Mouse (Mus musculus): ENCODE measurements around the gene Umodl1. TPM values are rescaled to one million over a fixed set of nuclear protein-coding genes. Genes with fewer than 3 reads are reported as not detected.

The Umodl1 gene
- polyA plus RNA-seq, 1 experiment from 2014 or later: 0.18 TPM

- ATAC-seq (ENCODE audit: insufficient number of reproducible peaks, insufficient read depth, low FRiP score, low TSS enrichment, low read depth): no peak
- H3K9ac ChIP-seq: no peak overlapping the region
- no peaks in the 10 kb centered on the region for H3K36me3 ChIP-seq
- H3K27ac ChIP-seq: no peak overlapping the region
- no peaks in the 10 kb centered on the region for H3K4me1 ChIP-seq
- no peak overlapping the region for H3K4me3 ChIP-seq
- 6% methylated on average over 7 of the region's 7 CpGs for WGBS
- no peaks in the 10 kb centered on the region for H3K9me3 ChIP-seq
- H3K4me2 ChIP-seq: no peak overlapping the region
- H3K27me3 ChIP-seq: no peaks in the 10 kb centered on the region
Observed at GRCm38 (mm10) chr17:30950780-30951179, 3.7 kb upstream of the Umodl1 start.

GRCm38 (mm10) chr17:30951600-30951999, 2.8 kb upstream of the Umodl1 start:
- WGBS: 66% methylated on average over 8 of the region's 8 CpGs

GRCm38 (mm10) chr17:30961936-30962592, 7.6 kb downstream of the Umodl1 start:
- 61% methylated on average over 7 of the region's 7 CpGs for WGBS
- Histone ChIP-seq H3K36me3 (no peaks in the 10 kb centered on the region), H3K9me3 (0 out of 2 replicates have a peak, but pooled peaks cover 3% of the 10 kb centered on the region), H3K4me3 (no peak overlapping the region), H3K27ac (no peak overlapping the region), H3K27me3 (no peaks in the 10 kb centered on the region), H3K4me1 (no peaks in the 10 kb centered on the region), H3K9ac (no peak overlapping the region), H3K4me2 (no peak overlapping the region)
- ATAC-seq (ENCODE audit: insufficient number of reproducible peaks, insufficient read depth, low FRiP score, low TSS enrichment, low read depth): no peak

More at GRCm38 (mm10) chr17:30951600-30951999, 2.8 kb upstream of the Umodl1 start:
- Histone ChIP-seq H3K4me3 (no peak overlapping the region), H3K9me3 (no peaks in the 10 kb centered on the region), H3K27me3 (no peaks in the 10 kb centered on the region), H3K27ac (no peak overlapping the region), H3K36me3 (no peaks in the 10 kb centered on the region), H3K4me1 (no peaks in the 10 kb centered on the region), H3K9ac (no peak overlapping the region), H3K4me2 (no peak overlapping the region)
- ATAC-seq (ENCODE audit: insufficient number of reproducible peaks, insufficient read depth, low FRiP score, low TSS enrichment, low read depth): no peak

- H3K27ac ChIP-seq: no peak overlapping the region
- ATAC-seq (ENCODE audit: insufficient number of reproducible peaks, insufficient read depth, low FRiP score, low TSS enrichment, low read depth): no peak
- no peak overlapping the region for H3K9ac ChIP-seq
- H3K9me3 ChIP-seq: 0 out of 2 replicates have a peak, but pooled peaks cover 3% of the 10 kb centered on the region
- no peak overlapping the region for H3K4me2 ChIP-seq
- H3K27me3 ChIP-seq: no peaks in the 10 kb centered on the region
- H3K4me3 ChIP-seq: no peak overlapping the region
- no peaks in the 10 kb centered on the region for H3K4me1 ChIP-seq
- no peaks in the 10 kb centered on the region for H3K36me3 ChIP-seq
- 43% methylated on average over 2 of the region's 2 CpGs for WGBS
Observed at GRCm38 (mm10) chr17:30962880-30963279, 8.4 kb downstream of the Umodl1 start.

- Histone ChIP-seq H3K27me3 (no peaks in the 10 kb centered on the region), H3K9ac (no peak overlapping the region), H3K4me2 (no peak overlapping the region), H3K9me3 (no peaks in the 10 kb centered on the region), H3K4me3 (no peak overlapping the region), H3K4me1 (peaks cover 15% of the 10 kb centered on the region), H3K27ac (no peak overlapping the region), H3K36me3 (no peaks in the 10 kb centered on the region)
- WGBS: 34% methylated on average over 4 of the region's 4 CpGs
- no peak for ATAC-seq (ENCODE audit: insufficient number of reproducible peaks, insufficient read depth, low FRiP score, low TSS enrichment, low read depth)
Observed at GRCm38 (mm10) chr17:30969983-30970382, 15.5 kb downstream of the Umodl1 start.

GRCm38 (mm10) chr17:30971877-30972276, 17.4 kb downstream of the Umodl1 start:
- no peaks in the 10 kb centered on the region for H3K36me3 ChIP-seq
- H3K4me3 ChIP-seq: no peak overlapping the region
- no peaks in the 10 kb centered on the region for H3K27me3 ChIP-seq
- no peak overlapping the region for H3K9ac ChIP-seq
- no peak for ATAC-seq (ENCODE audit: insufficient number of reproducible peaks, insufficient read depth, low FRiP score, low TSS enrichment, low read depth)
- no peak overlapping the region for H3K27ac ChIP-seq
- H3K4me2 ChIP-seq: no peak overlapping the region
- H3K9me3 ChIP-seq: no peaks in the 10 kb centered on the region
- WGBS: 82% methylated on average over 7 of the region's 7 CpGs
- H3K4me1 ChIP-seq: peaks cover 15% of the 10 kb centered on the region

- Histone ChIP-seq H3K4me3 (no peak overlapping the region), H3K9me3 (no peaks in the 10 kb centered on the region), H3K27ac (no peak overlapping the region), H3K36me3 (no peaks in the 10 kb centered on the region), H3K27me3 (no peaks in the 10 kb centered on the region), H3K4me1 (peaks cover 15% of the 10 kb centered on the region), H3K9ac (no peak overlapping the region), H3K4me2 (no peak overlapping the region)
- no peak for ATAC-seq (ENCODE audit: insufficient number of reproducible peaks, insufficient read depth, low FRiP score, low TSS enrichment, low read depth)
- 68% methylated on average over 6 of the region's 6 CpGs for WGBS
Observed at GRCm38 (mm10) chr17:30973332-30973731, 18.9 kb downstream of the Umodl1 start.

GRCm38 (mm10) chr17:30977290-30977689, 22.9 kb downstream of the Umodl1 start:
- Histone ChIP-seq H3K27me3 (no peaks in the 10 kb centered on the region), H3K9ac (no peak overlapping the region), H3K36me3 (no peaks in the 10 kb centered on the region), H3K4me3 (no peak overlapping the region), H3K9me3 (no peaks in the 10 kb centered on the region), H3K27ac (no peak overlapping the region), H3K4me1 (no peaks in the 10 kb centered on the region), H3K4me2 (no peak overlapping the region)
- 76% methylated on average over 2 of the region's 2 CpGs for WGBS
- no peak for ATAC-seq (ENCODE audit: insufficient number of reproducible peaks, insufficient read depth, low FRiP score, low TSS enrichment, low read depth)

- no peaks in the 10 kb centered on the region for H3K27me3 ChIP-seq
- no peak for ATAC-seq (ENCODE audit: insufficient number of reproducible peaks, insufficient read depth, low FRiP score, low TSS enrichment, low read depth)
Observed at GRCm38 (mm10) chr17:30978556-30978955, 24.1 kb downstream of the Umodl1 start.

GRCm38 (mm10) chr17:30983521-30983920, 29.1 kb downstream of the Umodl1 start:
- Histone ChIP-seq H3K4me2 (no peak overlapping the region), H3K27ac (no peak overlapping the region)
- WGBS: 70% methylated on average over 4 of the region's 4 CpGs

More at GRCm38 (mm10) chr17:30978556-30978955, 24.1 kb downstream of the Umodl1 start:
- Histone ChIP-seq H3K4me3 (no peak overlapping the region), H3K9me3 (no peaks in the 10 kb centered on the region), H3K4me1 (no peaks in the 10 kb centered on the region), H3K27ac (no peak overlapping the region), H3K4me2 (no peak overlapping the region), H3K36me3 (no peaks in the 10 kb centered on the region), H3K9ac (no peak overlapping the region)
- WGBS: 69% methylated on average over 10 of the region's 10 CpGs

GRCm38 (mm10) chr17:30990254-30990653, 35.8 kb downstream of the Umodl1 start:
- no peak for ATAC-seq (ENCODE audit: insufficient number of reproducible peaks, insufficient read depth, low FRiP score, low TSS enrichment, low read depth)
- Histone ChIP-seq H3K9ac (no peak overlapping the region), H3K4me2 (no peak overlapping the region), H3K4me1 (no peaks in the 10 kb centered on the region), H3K27me3 (no peaks in the 10 kb centered on the region), H3K36me3 (no peaks in the 10 kb centered on the region), H3K4me3 (no peak overlapping the region), H3K27ac (no peak overlapping the region), H3K9me3 (no peaks in the 10 kb centered on the region)
- WGBS: 67% methylated on average over 10 of the region's 10 CpGs

More at GRCm38 (mm10) chr17:30983521-30983920, 29.1 kb downstream of the Umodl1 start:
- Histone ChIP-seq H3K9ac (no peak overlapping the region), H3K4me3 (no peak overlapping the region), H3K36me3 (no peaks in the 10 kb centered on the region), H3K4me1 (no peaks in the 10 kb centered on the region), H3K9me3 (no peaks in the 10 kb centered on the region), H3K27me3 (no peaks in the 10 kb centered on the region)
- no peak for ATAC-seq (ENCODE audit: insufficient number of reproducible peaks, insufficient read depth, low FRiP score, low TSS enrichment, low read depth)

- no peaks in the 10 kb centered on the region for H3K36me3 ChIP-seq
- H3K9me3 ChIP-seq: no peaks in the 10 kb centered on the region
- no peak overlapping the region for H3K4me3 ChIP-seq
- 73% methylated on average over 5 of the region's 5 CpGs for WGBS
- no peak overlapping the region for H3K9ac ChIP-seq
- H3K27me3 ChIP-seq: no peaks in the 10 kb centered on the region
- no peak for ATAC-seq (ENCODE audit: insufficient number of reproducible peaks, insufficient read depth, low FRiP score, low TSS enrichment, low read depth)
- no peak overlapping the region for H3K27ac ChIP-seq
- peaks cover 10% of the 10 kb centered on the region for H3K4me1 ChIP-seq
- H3K4me2 ChIP-seq: no peak overlapping the region
Observed at GRCm38 (mm10) chr17:30996296-30996695, 41.9 kb downstream of the Umodl1 start.
